Mouse (Mus musculus) neural tube, embryonic 15.5 days (tissue): ENCODE data around the gene Ppp1r14a. TPM values are rescaled to one million over a fixed set of nuclear protein-coding genes. Genes with fewer than 3 reads are reported as not detected.

ENCODE experiments used
- ATAC-seq: fragments of 200-750 bp; cut with Nextera tagmentation; 2 replicates; pipeline ENCODE4 v1.8.0; 2017; ENCODE audit warnings: mild to moderate bottlenecking, moderate TSS enrichment, moderate library complexity; ENCODE audit not compliant: low FRiP score
- H3K27ac ChIP-seq: fragments of 300-500 bp; sonication (generic); replicated peaks from 2 replicates; pipeline ENCODE4 v1.5.1; 2015; ENCODE audit warnings: mild to moderate bottlenecking, inconsistent platforms
- H3K27me3 ChIP-seq: fragments of 300-500 bp; sonication (generic); replicated peaks from 2 replicates; pipeline ENCODE4 v1.6.1; 2015; ENCODE audit warnings: inconsistent platforms
- H3K36me3 ChIP-seq: fragments of 300-500 bp; sonication (generic); 2 replicates; pipeline ENCODE4 v1.6.1; 2015; ENCODE audit warnings: inconsistent platforms
- H3K4me1 ChIP-seq: fragments of 300-500 bp; sonication (generic); 2 replicates; pipeline ENCODE4 v1.6.1; 2015; ENCODE audit warnings: inconsistent platforms
- H3K4me2 ChIP-seq: fragments of 300-500 bp; sonication (generic); 2 replicates; pipeline ENCODE4 v1.6.1; 2015; ENCODE audit warnings: inconsistent platforms, mild to moderate bottlenecking, moderate library complexity
- H3K4me3 ChIP-seq: fragments of 300-500 bp; sonication (generic); replicated peaks from 2 replicates; pipeline ENCODE4 v1.5.1; 2015; ENCODE audit warnings: mild to moderate bottlenecking, inconsistent platforms
- H3K9ac ChIP-seq: fragments of 300-500 bp; sonication (generic); replicated peaks from 2 replicates; pipeline ENCODE4 v1.6.1; 2015; ENCODE audit warnings: mild to moderate bottlenecking, inconsistent platforms
- H3K9me3 ChIP-seq: fragments of 300-500 bp; sonication (generic); replicated peaks from 2 replicates; pipeline ENCODE4 v1.6.1; 2016; ENCODE audit warnings: inconsistent platforms
- WGBS: fragments of 180-500 bp; shearing (Covaris S2); methylation state at CpG from one replicate; pipeline ENCODE4 v1.1.7; 2015; ENCODE audit warnings: mixed read lengths; 5-methylcytosine and 5-hydroxymethylcytosine counted together
- polyA plus RNA-seq: library from polyadenylated mRNA; unstranded; fragments of >200 nt; fragmentation: Nextera tagmentation; extraction: Ambion mirVana; gene quantifications from 2 replicates; pipeline ENCODE4 v1.2.1, GENCODE M21; 2015

The Ppp1r14a gene
- polyA plus RNA-seq = 2.8 and 13.3 TPM in 2 replicates

GRCm38 (mm10) chr7:29288942-29289638, at the start of gene Ppp1r14a:
Gene Ppp1r14a, plus strand, starts transcription at chr7:29289308.
- Histone ChIP-seq H3K27me3 (peaks cover 18% of the 10 kb centered on the region), H3K9ac (peak within 1 kb of the TSS; percentile 52), H3K4me1 (peaks cover 46% of the 10 kb centered on the region), H3K4me3 (peak within 1 kb of the TSS; percentile 51), H3K4me2 (peak within 1 kb of the TSS; percentile 96), H3K27ac (no peak within 1 kb of the TSS), H3K36me3 (no peaks in the 10 kb centered on the region), H3K9me3 (no peaks in the 10 kb centered on the region)
- ATAC-seq = 0 out of 2 replicates have a peak, but pooled peaks have one; percentile 34
- under 1% methylated on average over 59 of the region's 59 CpGs for WGBS

GRCm38 (mm10) chr7:29244732-29245416, 44.2 kb upstream of the Ppp1r14a start:
- Histone ChIP-seq H3K9me3 (no peaks in the 10 kb centered on the region), H3K36me3 (peaks cover 23% of the 10 kb centered on the region), H3K9ac (no peak overlapping the region), H3K27ac (no peak overlapping the region), H3K27me3 (peaks cover 28% of the 10 kb centered on the region), H3K4me3 (no peak overlapping the region), H3K4me1 (0 out of 2 replicates have a peak, but pooled peaks cover 5% of the 10 kb centered on the region), H3K4me2 (no peak overlapping the region)
- ATAC-seq = no peak
- 95% methylated on average over 7 of the region's 7 CpGs for WGBS

- ATAC-seq = no peak
- Histone ChIP-seq H3K9me3 (no peaks in the 10 kb centered on the region), H3K4me2 (no peak overlapping the region), H3K27ac (no peak overlapping the region), H3K4me3 (no peak overlapping the region), H3K4me1 (0 out of 2 replicates have a peak, but pooled peaks cover 5% of the 10 kb centered on the region), H3K9ac (no peak overlapping the region), H3K36me3 (peaks cover 23% of the 10 kb centered on the region), H3K27me3 (peaks cover 28% of the 10 kb centered on the region)
- 87% methylated on average over 5 of the region's 5 CpGs for WGBS
These were observed 43.1 kb upstream of the Ppp1r14a start for GRCm38 (mm10) chr7:29246015-29246414.

- Histone ChIP-seq H3K36me3 (peaks cover 23% of the 10 kb centered on the region), H3K9ac (no peak overlapping the region), H3K4me1 (0 out of 2 replicates have a peak, but pooled peaks cover 5% of the 10 kb centered on the region), H3K4me2 (no peak overlapping the region), H3K27me3 (peaks cover 28% of the 10 kb centered on the region), H3K27ac (no peak overlapping the region), H3K4me3 (no peak overlapping the region), H3K9me3 (no peaks in the 10 kb centered on the region)
- 90% methylated on average over 21 of the region's 21 CpGs for WGBS
- no peak for ATAC-seq
These were observed 42.3 kb upstream of the Ppp1r14a start for GRCm38 (mm10) chr7:29246619-29247313.

GRCm38 (mm10) chr7:29247314-29247700, 41.8 kb upstream of the Ppp1r14a start:
- Histone ChIP-seq H3K4me1 (0 out of 2 replicates have a peak, but pooled peaks cover 5% of the 10 kb centered on the region), H3K27me3 (peaks cover 28% of the 10 kb centered on the region), H3K9ac (no peak overlapping the region), H3K27ac (no peak overlapping the region), H3K9me3 (no peaks in the 10 kb centered on the region), H3K4me2 (peak overlapping the region; percentile 38), H3K4me3 (peak overlapping the region; percentile 15; the same call in 1 of the 2 replicates), H3K36me3 (peaks cover 23% of the 10 kb centered on the region)
- 28% methylated on average over 16 of the region's 16 CpGs for WGBS
- ATAC-seq = no peak

GRCm38 (mm10) chr7:29247706-29248105, 41.4 kb upstream of the Ppp1r14a start:
- ATAC-seq = no peak
- no peak overlapping the region for H3K9ac ChIP-seq
- peaks cover 23% of the 10 kb centered on the region for H3K36me3 ChIP-seq
- 15% methylated on average over 19 of the region's 19 CpGs for WGBS
- H3K4me3 ChIP-seq = peak overlapping the region; percentile 15
- H3K27ac ChIP-seq = no peak overlapping the region
- no peaks in the 10 kb centered on the region for H3K9me3 ChIP-seq
- 0 out of 2 replicates have a peak, but pooled peaks cover 5% of the 10 kb centered on the region for H3K4me1 ChIP-seq
- H3K4me2 ChIP-seq = peak overlapping the region; percentile 38
- H3K27me3 ChIP-seq = peaks cover 28% of the 10 kb centered on the region

GRCm38 (mm10) chr7:29248261-29248841, 40.8 kb upstream of the Ppp1r14a start, which contains the start of gene 2200002D01Rik:
Gene 2200002D01Rik, minus strand, starts transcription at chr7:29248466.
- Histone ChIP-seq H3K4me2 (peak within 1 kb of the TSS; percentile 38), H3K9me3 (no peaks in the 10 kb centered on the region), H3K4me1 (0 out of 2 replicates have a peak, but pooled peaks cover 5% of the 10 kb centered on the region), H3K27ac (no peak within 1 kb of the TSS), H3K27me3 (peaks cover 28% of the 10 kb centered on the region), H3K9ac (no peak within 1 kb of the TSS), H3K4me3 (peak within 1 kb of the TSS; percentile 15), H3K36me3 (peaks cover 23% of the 10 kb centered on the region)
- 14% methylated on average over 20 of the region's 20 CpGs for WGBS
- ATAC-seq = no peak

GRCm38 (mm10) chr7:29251166-29251565, 37.9 kb upstream of the Ppp1r14a start:
- H3K4me1 ChIP-seq = 0 out of 2 replicates have a peak, but pooled peaks cover 5% of the 10 kb centered on the region
- WGBS = 93% methylated on average over 3 of the region's 3 CpGs
- H3K9me3 ChIP-seq = no peaks in the 10 kb centered on the region
- peaks cover 4% of the 10 kb centered on the region; the same call in 1 of the 2 replicates for H3K36me3 ChIP-seq
- H3K4me3 ChIP-seq = no peak overlapping the region
- no peak for ATAC-seq
- peaks cover 28% of the 10 kb centered on the region for H3K27me3 ChIP-seq
- H3K4me2 ChIP-seq = no peak overlapping the region
- H3K9ac ChIP-seq = no peak overlapping the region
- no peak overlapping the region for H3K27ac ChIP-seq

- Histone ChIP-seq H3K9me3 (no peaks in the 10 kb centered on the region), H3K4me3 (no peak overlapping the region), H3K4me2 (no peak overlapping the region), H3K36me3 (peaks cover 8% of the 10 kb centered on the region; the same call in 1 of the 2 replicates), H3K4me1 (no peaks in the 10 kb centered on the region), H3K27ac (no peak overlapping the region), H3K27me3 (peaks cover 6% of the 10 kb centered on the region), H3K9ac (no peak overlapping the region)
- no peak for ATAC-seq
- 62% methylated on average over 5 of the region's 5 CpGs for WGBS
These were observed 35.3 kb upstream of the Ppp1r14a start for GRCm38 (mm10) chr7:29253842-29254241.

GRCm38 (mm10) chr7:29255875-29256274, 33.2 kb upstream of the Ppp1r14a start:
- no peak overlapping the region for H3K9ac ChIP-seq
- 88% methylated on average over 4 of the region's 4 CpGs for WGBS
- no peaks in the 10 kb centered on the region for H3K27me3 ChIP-seq
- H3K36me3 ChIP-seq = peaks cover 8% of the 10 kb centered on the region; the same call in 1 of the 2 replicates
- H3K4me1 ChIP-seq = no peaks in the 10 kb centered on the region
- ATAC-seq = no peak
- no peak overlapping the region for H3K27ac ChIP-seq
- no peak overlapping the region for H3K4me2 ChIP-seq
- no peak overlapping the region for H3K4me3 ChIP-seq
- no peaks in the 10 kb centered on the region for H3K9me3 ChIP-seq

GRCm38 (mm10) chr7:29257368-29257767, 31.7 kb upstream of the Ppp1r14a start:
- peaks cover 8% of the 10 kb centered on the region; the same call in 1 of the 2 replicates for H3K36me3 ChIP-seq
- ATAC-seq = no peak
- no peaks in the 10 kb centered on the region for H3K27me3 ChIP-seq
- no peaks in the 10 kb centered on the region for H3K9me3 ChIP-seq
- H3K4me3 ChIP-seq = no peak overlapping the region
- 96% methylated on average over 1 of the region's 1 CpGs for WGBS
- H3K4me1 ChIP-seq = no peaks in the 10 kb centered on the region
- H3K4me2 ChIP-seq = no peak overlapping the region
- no peak overlapping the region for H3K27ac ChIP-seq
- no peak overlapping the region for H3K9ac ChIP-seq
